Mouse (Mus musculus) MEL (cell line): ENCODE results near the gene Wdr4. TPM values are rescaled to one million over a fixed set of nuclear protein-coding genes. Genes with fewer than 3 reads are reported as not detected.

ENCODE experiments used
- DNase-seq: peaks from one replicate; pipeline ENCODE4 v3.0.0; 2011; ENCODE audit warnings: low read depth, low spot score
- H3K27ac ChIP-seq: 2 replicates; pipeline ENCODE4 v1.5.1; 2012; ENCODE audit warnings: low read depth, mild to moderate bottlenecking, control low read depth, low read length, moderate library complexity; ENCODE audit not compliant: control insufficient read depth
- H3K27me3 ChIP-seq, 2 experiments: fragments of 150-350 bp in 1 of 2; sonication (generic) in 1 of 2; 2 replicates each; pipeline ENCODE4 v1.6.1; 2012; ENCODE audit warnings: low read length in 2 of 2, mild to moderate bottlenecking in 2 of 2, improper control_type of control experiment in 1 of 2, moderate library complexity in 1 of 2; ENCODE audit not compliant: insufficient read depth in 2 of 2, control insufficient read depth in 1 of 2
- H3K36me3 ChIP-seq, 2 experiments: 2 replicates each; pipeline ENCODE4 v1.6.1; 2012 to 2014; ENCODE audit warnings: low read length in 2 of 2, improper control_type of control experiment in 1 of 2, inconsistent platforms in 1 of 2, mild to moderate bottlenecking in 1 of 2; ENCODE audit not compliant: insufficient read depth in 2 of 2, control insufficient read depth in 1 of 2
- H3K4me1 ChIP-seq, 2 experiments: fragments of 150-350 bp in 1 of 2; sonication (generic) in 1 of 2; 2 replicates each; pipeline ENCODE4 v1.6.1; 2012; ENCODE audit warnings: low read length in 2 of 2, improper control_type of control experiment in 1 of 2, mild to moderate bottlenecking in 1 of 2; ENCODE audit not compliant: insufficient read depth in 2 of 2, control insufficient read depth in 1 of 2
- H3K4me3 ChIP-seq, 2 experiments: fragments of 150-350 bp in 1 of 2; sonication (generic) in 1 of 2; 2 replicates each; pipeline ENCODE4 v1.5.1; 2012; ENCODE audit warnings: low read depth in 2 of 2, low read length in 2 of 2, mild to moderate bottlenecking in 2 of 2, moderate library complexity in 2 of 2, control low read depth in 1 of 2, improper control_type of control experiment in 1 of 2; ENCODE audit not compliant: control insufficient read depth in 1 of 2, insufficient read depth in 1 of 2
- H3K79me2 ChIP-seq: 2 replicates; pipeline ENCODE4 v1.6.1; 2012; ENCODE audit warnings: mild to moderate bottlenecking, low read length, moderate library complexity; ENCODE audit not compliant: control insufficient read depth, poor library complexity, insufficient read depth
- H3K9ac ChIP-seq: 2 replicates; pipeline ENCODE4 v1.6.1; 2012; ENCODE audit warnings: low read depth, mild to moderate bottlenecking, control low read depth, low read length, moderate library complexity; ENCODE audit not compliant: control insufficient read depth, poor library complexity, severe bottlenecking
- H3K9me3 ChIP-seq: fragments of 150-350 bp; sonication (generic); replicated peaks from 2 replicates; pipeline ENCODE4 v1.6.1; 2012; ENCODE audit warnings: mild to moderate bottlenecking, low read length, improper control_type of control experiment, moderate library complexity; ENCODE audit not compliant: insufficient read depth
- BHLHE40 ChIP-seq: IDR thresholded peaks from 2 replicates; pipeline ENCODE4 v1.6.1; 2012; ENCODE audit warnings: low read depth, mild to moderate bottlenecking, inconsistent platforms, low read length, improper control_type of control experiment, borderline replicate concordance
- CHD1 ChIP-seq: IDR thresholded peaks from 2 replicates; pipeline ENCODE4 v1.6.1; 2012; ENCODE audit warnings: low read depth, mild to moderate bottlenecking, inconsistent platforms, low read length, improper control_type of control experiment
- CTCF ChIP-seq, 3 experiments: IDR thresholded peaks in 2 of 3; conservative IDR thresholded peaks in 1 of 3; 2 replicates each; pipeline ENCODE4 v1.5.1; 2011 to 2012; ENCODE audit warnings: low read length in 3 of 3, low read depth in 2 of 3, mild to moderate bottlenecking in 2 of 3, improper control_type of control experiment in 1 of 3, inconsistent platforms in 1 of 3, mixed read lengths in 1 of 3, moderate library complexity in 1 of 3; ENCODE audit not compliant: control insufficient read depth in 1 of 3, insufficient read depth in 1 of 3, poor library complexity in 1 of 3, severe bottlenecking in 1 of 3
- E2F4 ChIP-seq: IDR thresholded peaks from 2 replicates; pipeline ENCODE4 v1.6.1; 2011; ENCODE audit warnings: low read depth, low read length, improper control_type of control experiment, borderline replicate concordance
- ELF1 ChIP-seq: IDR thresholded peaks from 2 replicates; pipeline ENCODE4 v1.6.1; 2014; ENCODE audit warnings: low read depth, mild to moderate bottlenecking, inconsistent platforms, low read length, improper control_type of control experiment, moderate library complexity
- EP300 ChIP-seq, 2 experiments: IDR thresholded peaks; 2 replicates each; pipeline ENCODE4 v1.6.1; 2011; ENCODE audit warnings: improper control_type of control experiment in 2 of 2, low read length in 2 of 2, low read depth in 1 of 2, mild to moderate bottlenecking in 1 of 2
- ETS1 ChIP-seq: IDR thresholded peaks from 2 replicates; pipeline ENCODE4 v1.6.1; 2012; ENCODE audit warnings: low read depth, mild to moderate bottlenecking, inconsistent platforms, low read length, improper control_type of control experiment, moderate library complexity
- GABPA ChIP-seq: IDR thresholded peaks from 2 replicates; pipeline ENCODE4 v1.6.1; 2012; ENCODE audit warnings: low read depth, mild to moderate bottlenecking, inconsistent platforms, low read length, improper control_type of control experiment, moderate library complexity
- GATA1 ChIP-seq: IDR thresholded peaks from 2 replicates; pipeline ENCODE4 v1.6.1; 2011; ENCODE audit warnings: low read depth, low read length, improper control_type of control experiment
- HCFC1 ChIP-seq: IDR thresholded peaks from 2 replicates; pipeline ENCODE4 v1.6.1; 2012; ENCODE audit warnings: low read depth, mild to moderate bottlenecking, inconsistent platforms, low read length, improper control_type of control experiment, moderate library complexity
- JUND ChIP-seq: IDR thresholded peaks from 2 replicates; pipeline ENCODE4 v1.6.1; 2011; ENCODE audit warnings: low read depth, mild to moderate bottlenecking, improper control_type of control experiment, low read length
- MAFK ChIP-seq: IDR thresholded peaks from 2 replicates; pipeline ENCODE4 v1.6.1; 2011; ENCODE audit warnings: low read depth, mild to moderate bottlenecking, low read length, improper control_type of control experiment, borderline replicate concordance
- MEF2A ChIP-seq: IDR thresholded peaks from 2 replicates; pipeline ENCODE4 v1.6.1; 2014; ENCODE audit warnings: low read depth, mild to moderate bottlenecking, inconsistent platforms, low read length, improper control_type of control experiment; ENCODE audit not compliant: poor library complexity, insufficient replicate concordance, severe bottlenecking; ENCODE audit errors: extremely low read depth
- MXI1 ChIP-seq: IDR thresholded peaks from 2 replicates; pipeline ENCODE4 v1.6.1; 2011; ENCODE audit warnings: mild to moderate bottlenecking, low read depth, low read length, improper control_type of control experiment
- MYB ChIP-seq: IDR thresholded peaks from 2 replicates; pipeline ENCODE4 v1.6.1; 2011; ENCODE audit warnings: mild to moderate bottlenecking, low read depth, low read length, improper control_type of control experiment
- MYC ChIP-seq: IDR thresholded peaks from 2 replicates; pipeline ENCODE4 v1.6.1; 2011; ENCODE audit warnings: low read depth, mild to moderate bottlenecking, low read length, improper control_type of control experiment, moderate library complexity
- NELFE ChIP-seq: IDR thresholded peaks from 2 replicates; pipeline ENCODE4 v1.6.1; 2011; ENCODE audit warnings: low read depth, low read length, improper control_type of control experiment
- NRF1 ChIP-seq: IDR thresholded peaks from 2 replicates; pipeline ENCODE4 v1.6.1; 2014; ENCODE audit warnings: low read depth, mild to moderate bottlenecking, inconsistent platforms, low read length, improper control_type of control experiment, moderate library complexity; ENCODE audit not compliant: poor library complexity, insufficient read depth, severe bottlenecking
- POLR2A ChIP-seq, 2 experiments: IDR thresholded peaks; 2 replicates each; pipeline ENCODE4 v1.6.1; 2011 to 2012; ENCODE audit warnings: low read length in 2 of 2, mild to moderate bottlenecking in 2 of 2, control low read depth in 1 of 2, improper control_type of control experiment in 1 of 2, low read depth in 1 of 2, moderate library complexity in 1 of 2; ENCODE audit not compliant: control insufficient read depth in 1 of 2, insufficient read depth in 1 of 2, poor library complexity in 1 of 2
- POLR2AphosphoS2 ChIP-seq: IDR thresholded peaks from 2 replicates; pipeline ENCODE4 v1.6.1; 2011; ENCODE audit warnings: low read length, improper control_type of control experiment
- RCOR1 ChIP-seq: IDR thresholded peaks from 2 replicates; pipeline ENCODE4 v1.6.1; 2012; ENCODE audit warnings: low read depth, mild to moderate bottlenecking, inconsistent platforms, low read length, improper control_type of control experiment
- SIN3A ChIP-seq: IDR thresholded peaks from 2 replicates; pipeline ENCODE4 v1.6.1; 2012; ENCODE audit warnings: low read length, improper control_type of control experiment, inconsistent platforms
- SMC3 ChIP-seq: IDR thresholded peaks from 2 replicates; pipeline ENCODE4 v1.6.1; 2011; ENCODE audit warnings: low read depth, low read length, improper control_type of control experiment
- TAL1 ChIP-seq: IDR thresholded peaks from 2 replicates; pipeline ENCODE4 v1.6.1; 2012; ENCODE audit warnings: mild to moderate bottlenecking, inconsistent platforms, low read length, moderate library complexity, mixed read lengths
- TBP ChIP-seq: IDR thresholded peaks from 2 replicates; pipeline ENCODE4 v1.8.0; 2011; ENCODE audit warnings: low read depth, low read length, improper control_type of control experiment
- TCF12 ChIP-seq: IDR thresholded peaks from 2 replicates; pipeline ENCODE4 v1.6.1; 2014; ENCODE audit warnings: low read depth, mild to moderate bottlenecking, inconsistent platforms, low read length, improper control_type of control experiment, moderate library complexity
- USF1 ChIP-seq: IDR thresholded peaks from 2 replicates; pipeline ENCODE4 v1.6.1; 2014; ENCODE audit warnings: low read depth, mild to moderate bottlenecking, inconsistent platforms, low read length, improper control_type of control experiment, moderate library complexity
- ZC3H11A ChIP-seq: IDR thresholded peaks from 2 replicates; pipeline ENCODE4 v1.6.1; 2012; ENCODE audit warnings: low read depth, mild to moderate bottlenecking, inconsistent platforms, low read length, improper control_type of control experiment
- ZKSCAN1 ChIP-seq: IDR thresholded peaks from 2 replicates; pipeline ENCODE4 v1.6.1; 2012; ENCODE audit warnings: low read depth, mild to moderate bottlenecking, inconsistent platforms, low read length, improper control_type of control experiment, moderate library complexity
- ZNF384 ChIP-seq: IDR thresholded peaks from 2 replicates; pipeline ENCODE4 v1.6.1; 2012; ENCODE audit warnings: low read depth, mild to moderate bottlenecking, inconsistent platforms, low read length, improper control_type of control experiment
- polyA plus RNA-seq, 2 experiments: library from polyadenylated mRNA; stranded (reverse) in 1 of 2; unstranded in 1 of 2; fragments of >175 nt in 1 of 2; fragments of >200 nt in 1 of 2; gene quantifications; 2 replicates each; pipeline versions ENCODE4 v1.2.1 to v1.2.4; 2012; ENCODE audit warnings: low replicate concordance in 2 of 2, low read depth in 1 of 2; ENCODE audit not compliant: insufficient read length in 2 of 2, insufficient read depth in 1 of 2, missing spikeins in 1 of 2
- total RNA-seq: library from RNA; depleted of rRNA; stranded (reverse); fragments of 300-350 nt; gene quantifications from 2 replicates; pipeline ENCODE4 v1.2.3, GENCODE M21; 2012

The Wdr4 gene
- total and polyA plus RNA-seq, 3 experiments, result 109 to 118 TPM; not detected in 1

GRCm38 (mm10) chr17:31512593-31512992 lies 7.2 kb downstream of the Wdr4 start:
- peak overlapping the region; percentile 58 to 82 for H3K4me3 ChIP-seq
- H3K27me3 ChIP-seq, result no peaks in the 10 kb centered on the region
- no peak for DNase-seq
- no peaks in the 10 kb centered on the region for H3K9me3 ChIP-seq
- H3K27ac ChIP-seq, result peak overlapping the region; percentile 25; the same call in 1 of the 2 replicates
- peak overlapping the region; percentile 74 for H3K9ac ChIP-seq
- H3K36me3 ChIP-seq, result peaks cover 4 to 14% of the 10 kb centered on the region in 2 experiments; a peak in 3 of 4 replicates
- H3K79me2 ChIP-seq, result peaks cover 28% of the 10 kb centered on the region
- H3K4me1 ChIP-seq, result peaks cover 0 to 12% of the 10 kb centered on the region in 2 experiments; a peak in 2 of 4 replicates
- TF ChIP-seq TCF12, result no peak
- no peak for TF ChIP-seq ZKSCAN1
- TF ChIP-seq MYB, result no peak
- no peak for TF ChIP-seq ZC3H11A
- no peak for TF ChIP-seq HCFC1
- TF ChIP-seq CHD1, result 0 out of 2 replicates have a peak, but pooled peaks have one; percentile 50
- TF ChIP-seq POLR2A (IDR thresholded peaks at IDR 0.05; ENCODE audit: control insufficient read depth in 1 of 2, insufficient read depth in 1 of 2, low read depth in 1 of 2, low read length in 2 of 2, poor library complexity in 1 of 2), result no peak
- TF ChIP-seq RCOR1, result no peak

- peak overlapping the region; percentile 58 to 82 for H3K4me3 ChIP-seq
- H3K36me3 ChIP-seq, result peaks cover 5 to 14% of the 10 kb centered on the region in 2 experiments; a peak in 3 of 4 replicates
- H3K27ac ChIP-seq, result peak overlapping the region; percentile 75
- H3K9me3 ChIP-seq, result no peaks in the 10 kb centered on the region
- no peaks in the 10 kb centered on the region for H3K27me3 ChIP-seq
- peaks cover 0 to 12% of the 10 kb centered on the region in 2 experiments; a peak in 2 of 4 replicates for H3K4me1 ChIP-seq
- peak overlapping the region; percentile 90 for H3K9ac ChIP-seq
- peak; percentile 96 for DNase-seq
- H3K79me2 ChIP-seq, result peaks cover 31% of the 10 kb centered on the region
- TF ChIP-seq RCOR1 (no peak), USF1 (peak; percentile 91), TBP (peak; percentile 70), JUND (no peak), NELFE (peak; percentile 88), GATA1 (no peak), MYC (peak; percentile 98), TAL1 (no peak), MXI1 (peak; percentile 100), NRF1 (peak; percentile 86), EP300 (IDR thresholded peaks at IDR 0.05; ENCODE audit: low read depth in 1 of 2, low read length in 2 of 2) (no peak), ELF1 (peak; percentile 92), MEF2A (no peak), HCFC1 (peak; percentile 93), POLR2AphosphoS2 (peak; percentile 44; the same call in 1 of the 2 replicates), E2F4 (no peak), SMC3 (no peak), SIN3A (peak; percentile 98), CTCF (IDR thresholded peaks at IDR 0.05 in 2 of 3, conservative IDR thresholded peaks at IDR 0.05 in 1 of 3; ENCODE audit: control insufficient read depth in 1 of 3, insufficient read depth in 1 of 3, low read depth in 2 of 3, low read length in 3 of 3, poor library complexity in 1 of 3, severe bottlenecking in 1 of 3) (no peak), BHLHE40 (peak; percentile 83; the same call in 1 of the 2 replicates), MAFK (no peak), ETS1 (no peak; the same call in 1 of the 2 replicates), GABPA (no peak), POLR2A (IDR thresholded peaks at IDR 0.05; ENCODE audit: control insufficient read depth in 1 of 2, insufficient read depth in 1 of 2, low read depth in 1 of 2, low read length in 2 of 2, poor library complexity in 1 of 2) (peak; percentile 88 to 94), ZNF384 (no peak)
Measured at GRCm38 (mm10) chr17:31511792-31512495, 7.8 kb downstream of the Wdr4 start.
